Mouse (Mus musculus): ENCODE data around the gene Tbxas1.

DNA sequence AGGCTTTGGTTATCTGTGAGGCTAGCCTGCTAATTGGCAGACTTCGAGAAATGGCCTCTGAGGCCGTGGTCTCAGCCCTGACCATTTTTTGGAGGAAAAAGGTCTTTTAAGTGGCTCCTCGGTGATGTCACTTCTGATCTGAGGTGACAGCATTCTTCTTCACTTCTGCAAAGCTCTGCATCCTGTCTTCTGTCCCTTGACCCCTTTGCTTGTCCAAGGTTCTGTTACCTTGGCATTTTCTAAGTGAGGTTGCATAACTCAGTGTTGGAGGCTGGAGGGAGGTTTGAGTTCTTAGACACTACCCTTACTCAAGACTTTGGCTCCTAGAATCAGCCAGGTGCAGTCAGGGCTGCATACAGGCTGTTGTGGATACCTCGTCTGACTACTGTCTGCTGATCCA, 63.9 kb downstream of the Tbxas1 start:
- no peak for TF ChIP-seq CTCF (IDR thresholded peaks at IDR 0.05)
- no peak for TF ChIP-seq EP300 (IDR thresholded peaks at IDR 0.05)

All from lung, postnatal 0 days (tissue).